Mouse (Mus musculus): Measurements from ENCODE around the gene Mettl24.

Mettl24 gene

GRCm38 (mm10) chr10:40683868-40684253 lies 779 bp downstream of the Mettl24 start:
- no peak for DNase-seq (ENCODE audit: low read depth in 1 of 2, low spot score in 2 of 2)

- DNase-seq (ENCODE audit: low read depth in 1 of 2, low spot score in 2 of 2): no peak
Observed at GRCm38 (mm10) chr10:40684326-40684725, 1.2 kb downstream of the Mettl24 start.

- DNase-seq (ENCODE audit: low read depth in 1 of 2, low spot score in 2 of 2): no peak
Observed at GRCm38 (mm10) chr10:40685641-40686040, 2.6 kb downstream of the Mettl24 start.

DNA sequence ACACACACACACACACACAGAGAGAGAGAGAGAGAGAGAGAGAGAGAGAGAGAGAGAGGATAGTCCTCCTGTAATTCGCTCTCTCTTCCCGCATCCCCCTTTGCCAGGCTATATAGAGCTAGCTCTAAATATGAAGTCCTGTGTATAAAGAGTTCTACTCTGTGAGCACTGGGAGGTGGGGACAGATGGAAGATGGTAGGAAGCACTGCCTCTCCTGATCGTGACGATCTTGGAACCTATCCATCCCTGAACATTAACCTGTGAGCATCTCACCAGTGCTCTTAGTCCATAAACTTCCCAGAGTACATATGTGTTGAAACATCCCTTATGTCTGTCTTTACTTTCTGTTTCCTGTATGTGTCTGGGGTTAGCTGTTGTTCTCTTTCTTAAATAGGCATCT lies 3.9 kb downstream of the Mettl24 start:
- DNase-seq (ENCODE audit: low read depth in 1 of 2, low spot score in 2 of 2): no peak

GRCm38 (mm10) chr10:40687407-40687806 lies 4.3 kb downstream of the Mettl24 start:
- no peak for DNase-seq (ENCODE audit: low read depth in 1 of 2, low spot score in 2 of 2)

DNA sequence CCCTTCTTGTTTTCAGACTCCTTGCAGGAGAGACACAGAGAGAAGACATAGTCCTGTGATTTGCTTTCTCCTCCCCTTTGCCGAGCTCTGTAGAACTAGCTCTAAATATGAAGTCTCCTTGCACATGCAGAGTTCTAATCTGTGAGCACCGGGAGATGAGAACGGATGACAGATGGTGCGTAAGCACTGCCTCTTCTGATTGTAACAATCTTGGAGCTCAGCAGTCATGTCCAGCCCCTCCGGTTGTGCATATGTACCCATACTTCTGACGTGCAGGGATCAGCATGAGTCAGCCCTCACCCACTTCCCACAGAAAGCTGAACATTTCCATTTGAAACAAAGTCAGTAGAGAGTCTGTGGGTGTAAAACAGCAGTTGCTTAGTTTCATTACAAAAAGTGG lies 5.2 kb downstream of the Mettl24 start:
- no peak for DNase-seq (ENCODE audit: low read depth in 1 of 2, low spot score in 2 of 2)

DNA sequence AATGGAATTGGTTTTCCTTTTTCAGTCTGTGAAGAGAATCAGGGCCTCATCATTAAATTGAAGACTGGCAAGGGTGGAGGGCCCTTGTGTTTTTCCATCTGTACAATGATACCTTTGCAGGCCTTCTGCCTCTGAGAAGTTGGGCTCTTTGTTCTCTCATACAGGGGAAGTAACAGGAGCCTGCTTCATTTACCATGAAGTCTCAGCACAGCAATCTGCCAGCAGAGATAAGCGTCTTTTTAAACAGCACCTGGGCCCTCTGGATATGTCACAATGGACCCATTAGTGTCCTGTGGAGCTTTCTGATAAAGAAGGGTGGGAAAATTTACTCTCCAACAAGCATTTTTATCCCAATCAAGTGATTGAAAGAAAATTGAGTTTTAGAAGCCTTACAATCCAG lies 5.8 kb downstream of the Mettl24 start:
- no peak for DNase-seq (ENCODE audit: low read depth in 1 of 2, low spot score in 2 of 2)

DNA sequence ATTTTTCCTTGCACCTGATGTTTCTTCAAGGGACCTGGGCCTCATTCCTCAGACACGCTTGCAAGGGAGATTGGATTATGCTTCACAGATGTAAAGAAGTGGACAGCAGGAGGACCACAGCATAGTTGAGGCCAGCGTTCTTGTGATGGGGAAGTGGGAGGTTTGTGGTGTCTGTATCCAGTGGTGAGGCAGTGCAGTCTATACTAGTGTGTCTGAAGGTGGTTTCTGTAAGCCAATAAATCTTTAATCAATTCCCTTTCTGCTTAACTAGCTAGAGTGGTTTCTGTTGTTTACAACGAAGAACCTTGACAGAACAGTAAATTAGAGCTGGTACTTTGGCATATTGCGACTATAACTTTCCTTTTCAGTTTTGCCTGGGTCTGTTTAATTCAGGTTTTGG lies 15.6 kb downstream of the Mettl24 start:
- DNase-seq (ENCODE audit: low read depth in 1 of 2, low spot score in 2 of 2): no peak

DNA sequence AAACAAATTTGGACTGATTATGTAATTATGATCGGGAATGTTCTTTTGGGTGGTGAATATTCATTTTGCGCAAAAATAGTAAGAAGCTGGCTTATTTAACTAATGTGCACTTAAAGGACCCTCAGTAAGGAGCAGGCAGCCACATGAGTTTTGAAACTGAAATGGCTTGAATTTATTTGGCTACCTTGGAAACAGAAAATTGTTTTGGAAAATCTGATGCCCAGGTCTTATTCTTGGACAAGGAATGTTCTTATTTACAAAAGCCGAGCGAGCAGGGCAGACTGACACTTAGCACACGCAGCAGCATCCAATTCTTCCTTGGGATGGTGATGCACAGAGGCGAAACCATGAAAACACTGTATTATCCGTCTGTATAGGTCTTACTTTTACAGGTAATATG lies 28.0 kb downstream of the Mettl24 start:
- DNase-seq (ENCODE audit: low read depth in 1 of 2, low spot score in 2 of 2): no peak

DNA sequence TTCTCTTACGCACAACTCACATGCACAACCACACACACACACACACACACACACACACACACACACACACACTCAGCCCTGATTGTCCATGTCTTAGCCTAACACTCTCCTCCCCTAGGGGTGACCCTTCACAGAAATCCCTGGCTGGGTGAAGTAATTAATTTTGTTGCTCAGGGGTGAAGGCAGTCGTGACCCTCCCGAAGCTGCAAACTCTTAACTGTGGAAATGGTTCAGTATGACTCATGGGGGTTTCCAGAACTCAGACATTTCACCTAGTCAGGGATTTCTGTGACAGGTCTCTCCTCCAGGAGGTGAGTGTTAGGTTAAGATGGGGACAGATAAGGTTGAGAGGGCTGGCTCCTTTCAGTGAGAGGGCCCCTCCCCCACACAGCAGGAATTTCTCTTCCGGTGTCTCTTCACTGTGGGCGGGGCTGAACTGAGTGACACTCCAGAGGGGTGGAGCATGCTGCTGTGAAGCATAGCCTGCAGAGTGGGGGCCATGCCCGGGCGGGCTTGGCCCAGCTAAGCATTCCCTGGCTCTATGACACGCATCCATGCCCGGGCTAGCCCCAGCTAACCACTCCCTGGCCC lies 30.0 kb downstream of the Mettl24 start:
- DNase-seq (ENCODE audit: low read depth in 1 of 2, low spot score in 2 of 2): no peak

GRCm38 (mm10) chr10:40713829-40714228 lies 30.7 kb downstream of the Mettl24 start:
- no peak for DNase-seq (ENCODE audit: low read depth in 1 of 2, low spot score in 2 of 2)

DNA sequence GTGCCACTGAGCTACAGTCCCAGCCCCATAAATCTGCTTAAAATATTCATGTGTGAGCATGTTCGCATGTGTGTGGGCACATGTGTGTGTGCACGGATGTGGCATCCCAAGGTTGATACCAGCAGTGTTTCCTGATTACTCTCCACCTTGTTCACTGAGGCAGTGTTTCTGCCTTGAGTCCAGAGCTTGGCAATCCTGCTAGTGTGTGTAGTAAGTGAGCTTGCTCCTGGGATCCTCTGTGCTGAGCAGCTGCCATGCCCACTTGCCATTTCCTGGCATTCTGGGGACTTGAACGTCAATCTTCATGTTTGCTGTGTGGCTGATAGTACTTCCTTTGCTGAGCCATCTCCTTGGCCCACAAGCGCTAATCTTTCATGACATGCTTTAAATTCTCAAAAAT lies 32.1 kb downstream of the Mettl24 start:
- DNase-seq (ENCODE audit: low read depth in 1 of 2, low spot score in 2 of 2): no peak

DNA sequence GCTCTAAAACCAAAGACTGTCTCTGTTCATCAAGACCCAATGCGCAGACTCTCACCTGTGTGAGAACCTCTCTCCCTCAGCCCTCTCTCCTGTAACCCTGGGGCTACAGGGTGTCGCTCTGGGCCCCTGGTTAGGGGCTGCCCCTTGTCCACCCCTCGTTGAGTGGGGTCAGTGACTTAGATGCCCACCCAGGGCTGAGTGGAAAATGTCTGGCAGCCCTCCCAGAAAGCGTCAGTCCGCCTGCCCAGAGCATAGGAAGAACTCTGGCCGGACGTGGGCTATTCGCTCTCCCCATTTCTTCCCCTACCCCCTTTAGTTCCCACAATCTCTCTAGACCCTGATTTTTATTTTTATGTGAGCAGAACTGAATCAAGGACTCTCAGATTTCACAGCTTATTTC lies 33.2 kb downstream of the Mettl24 start:
- no peak for DNase-seq (ENCODE audit: low read depth in 1 of 2, low spot score in 2 of 2)

DNA sequence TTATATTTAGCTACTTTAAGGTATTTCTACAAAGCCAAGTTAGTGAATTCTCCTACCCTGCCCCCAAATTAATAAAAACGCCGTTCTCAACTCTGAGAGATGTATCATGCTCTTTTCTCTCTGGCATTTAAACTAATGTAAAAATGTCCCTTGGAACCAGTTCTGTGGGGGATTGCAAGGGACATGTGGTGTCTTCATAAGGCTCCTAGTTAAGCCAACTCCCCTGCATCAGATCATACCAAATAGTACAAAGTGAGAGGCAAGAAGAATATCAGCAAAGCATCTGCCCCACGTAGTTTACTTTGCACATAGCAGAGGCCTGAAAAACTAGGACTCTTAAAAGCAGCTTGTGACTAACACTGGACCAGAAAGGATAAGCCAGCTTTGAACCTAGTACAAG lies 33.6 kb downstream of the Mettl24 start:
- no peak for DNase-seq (ENCODE audit: low read depth in 1 of 2, low spot score in 2 of 2)

DNA sequence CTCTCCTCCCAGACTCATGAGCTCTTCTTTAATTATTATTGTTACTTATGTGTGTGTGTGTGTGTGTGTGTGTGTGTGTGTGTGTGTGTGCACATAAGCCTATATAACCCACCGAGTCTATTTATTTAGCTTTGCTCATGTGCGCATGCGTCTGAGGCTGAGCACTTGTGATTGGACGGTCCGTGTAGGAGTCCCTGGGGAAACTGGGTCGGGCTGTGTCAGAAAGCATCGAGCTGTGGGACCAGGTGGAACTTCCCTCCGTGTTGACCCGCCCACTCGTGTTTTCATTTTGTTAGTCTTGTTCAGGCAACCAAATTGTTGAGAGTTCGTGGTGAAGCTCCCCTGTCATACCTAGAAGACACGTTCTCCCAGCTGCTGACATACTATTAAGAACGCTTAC lies 35.3 kb downstream of the Mettl24 start:
- no peak for DNase-seq (ENCODE audit: low read depth in 1 of 2, low spot score in 2 of 2)

GRCm38 (mm10) chr10:40719062-40719461 lies 36.0 kb downstream of the Mettl24 start:
- DNase-seq (ENCODE audit: low read depth in 1 of 2, low spot score in 2 of 2): no peak

- no peak for DNase-seq (ENCODE audit: low read depth in 1 of 2, low spot score in 2 of 2)
Observed at GRCm38 (mm10) chr10:40720883-40721282, 37.8 kb downstream of the Mettl24 start.

- no peak for DNase-seq (ENCODE audit: low read depth in 1 of 2, low spot score in 2 of 2)
Observed at GRCm38 (mm10) chr10:40724342-40724741, 41.3 kb downstream of the Mettl24 start.

- no peak for DNase-seq (ENCODE audit: low read depth in 1 of 2, low spot score in 2 of 2)
Observed at GRCm38 (mm10) chr10:40725066-40725465, 42.0 kb downstream of the Mettl24 start.

- no peak for DNase-seq (ENCODE audit: low read depth in 1 of 2, low spot score in 2 of 2)
Observed at GRCm38 (mm10) chr10:40725471-40725870, 42.4 kb downstream of the Mettl24 start.

DNA sequence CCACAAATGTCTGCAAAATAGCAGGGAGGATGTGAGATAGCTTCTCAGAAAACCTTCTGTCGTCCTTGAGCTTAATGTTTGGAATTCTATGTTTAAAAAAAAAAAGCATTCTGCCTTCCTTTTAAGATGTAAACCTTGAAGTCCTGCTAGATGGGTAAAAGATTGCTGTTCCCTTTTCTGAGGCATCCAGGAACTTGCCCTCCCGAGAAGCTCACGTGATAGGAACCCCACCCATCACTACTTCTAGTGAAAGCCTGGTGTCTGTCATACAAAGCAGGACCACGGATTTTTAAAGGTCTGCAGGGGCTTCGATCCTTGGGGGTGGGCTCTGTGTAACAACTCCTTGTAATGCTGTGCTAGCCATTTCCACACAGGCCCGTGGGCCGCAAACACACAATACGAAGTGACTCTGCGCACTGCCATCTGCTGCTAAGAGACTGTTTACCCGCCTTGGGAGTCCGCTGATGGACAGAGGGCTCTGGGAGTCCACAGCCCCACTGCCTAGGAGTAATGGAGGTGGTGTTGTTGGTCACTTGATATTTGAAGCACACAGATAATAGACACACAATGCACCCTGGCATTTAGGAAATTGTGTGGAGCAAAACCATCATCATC lies 43.3 kb downstream of the Mettl24 start:
- DNase-seq (ENCODE audit: low read depth in 1 of 2, low spot score in 2 of 2): no peak

- DNase-seq (ENCODE audit: low read depth in 1 of 2, low spot score in 2 of 2): no peak
Observed at GRCm38 (mm10) chr10:40726989-40727388, 43.9 kb downstream of the Mettl24 start.

DNA sequence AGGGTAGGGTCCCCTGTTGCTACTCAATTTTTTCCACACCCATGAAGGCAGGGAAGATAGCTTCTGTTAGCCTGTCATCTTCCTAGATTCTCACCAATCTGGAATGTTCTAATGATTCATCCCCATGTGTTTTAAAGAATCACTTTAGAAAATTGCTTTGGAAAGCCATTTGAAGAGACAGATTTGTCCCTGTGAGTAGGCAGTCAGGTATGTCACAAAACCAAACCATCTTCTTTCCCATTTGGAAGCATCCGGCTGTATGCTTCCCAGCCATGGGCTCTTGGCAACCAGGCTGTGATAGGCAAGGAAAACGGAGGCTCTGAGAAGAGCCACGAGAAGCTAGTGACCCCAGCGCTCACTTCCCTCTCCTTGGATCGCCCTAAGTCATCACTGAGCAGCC lies 47.1 kb downstream of the Mettl24 start:
- DNase-seq (ENCODE audit: low read depth in 1 of 2, low spot score in 2 of 2): no peak

All from monocyte, adult 2 months (primary cell).